Mouse (Mus musculus): ENCODE results near the gene Slc16a2.
"Not testable (repeated sequence)": the region's sequence is repeated elsewhere in the genome, so short reads cannot be mapped to it uniquely, and the experiment has no call there.

Slc16a2 gene

GRCm38 (mm10) chrX:103734041-103734625 is 87.7 kb downstream of the Slc16a2 start:
- no peak for DNase-seq (ENCODE audit: low read depth, low spot score)

DNA sequence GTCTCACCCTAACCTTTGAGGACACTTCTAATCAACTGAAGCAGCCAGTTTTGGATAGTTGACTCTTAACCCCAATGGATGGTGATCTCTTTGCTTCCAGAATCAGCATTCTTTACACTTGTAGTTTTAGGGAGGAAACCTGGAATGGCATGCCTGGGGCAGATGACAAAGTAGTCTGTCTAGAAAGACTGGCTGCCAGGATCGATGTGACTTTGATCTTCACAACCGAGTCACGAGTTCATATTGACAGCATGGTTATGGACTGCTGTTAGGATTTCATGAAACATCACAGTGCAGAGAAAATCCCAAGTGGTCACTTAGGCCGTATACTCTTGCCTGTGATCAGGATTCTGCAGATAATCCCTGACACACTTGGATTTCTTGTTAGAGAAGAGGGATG is 88.7 kb downstream of the Slc16a2 start:
- DNase-seq (ENCODE audit: low read depth, low spot score): no peak

- DNase-seq (ENCODE audit: low read depth, low spot score): no peak
These were observed 89.6 kb downstream of the Slc16a2 start for GRCm38 (mm10) chrX:103732033-103732703.

DNA sequence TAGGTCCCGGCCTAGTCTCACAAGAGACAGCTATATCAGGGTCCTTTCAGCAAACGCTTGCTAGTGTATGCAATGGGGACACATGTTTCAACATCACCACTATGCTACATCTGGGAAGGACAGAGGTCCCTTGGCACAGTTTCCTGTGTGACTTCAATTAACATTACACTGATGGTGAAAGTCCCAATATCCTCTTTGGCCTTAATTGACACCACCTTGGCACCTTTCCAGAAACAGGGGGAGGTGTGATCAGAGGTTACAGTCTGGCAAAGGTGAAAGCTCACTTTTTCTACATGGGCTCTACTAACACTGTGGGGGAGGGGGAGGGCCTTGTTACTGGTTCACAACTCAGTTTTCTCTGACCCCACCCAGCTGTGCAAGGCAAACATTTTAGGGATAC is 99.3 kb downstream of the Slc16a2 start:
- no peak for DNase-seq (ENCODE audit: low read depth, low spot score)

- DNase-seq (ENCODE audit: low read depth, low spot score): no peak
These were observed 102.1 kb downstream of the Slc16a2 start for GRCm38 (mm10) chrX:103719618-103720185.

- no peak for DNase-seq (ENCODE audit: low read depth, low spot score)
These were observed 108.9 kb downstream of the Slc16a2 start for GRCm38 (mm10) chrX:103712922-103713321.

GRCm38 (mm10) chrX:103709671-103710070 is 112.1 kb downstream of the Slc16a2 start:
- DNase-seq (ENCODE audit: low read depth, low spot score): no peak

- DNase-seq (ENCODE audit: low read depth, low spot score): no peak
These were observed 113.2 kb downstream of the Slc16a2 start for GRCm38 (mm10) chrX:103708592-103708991.

- no peak for DNase-seq (ENCODE audit: low read depth, low spot score)
These were observed 117.2 kb downstream of the Slc16a2 start for GRCm38 (mm10) chrX:103704611-103705010.

DNA sequence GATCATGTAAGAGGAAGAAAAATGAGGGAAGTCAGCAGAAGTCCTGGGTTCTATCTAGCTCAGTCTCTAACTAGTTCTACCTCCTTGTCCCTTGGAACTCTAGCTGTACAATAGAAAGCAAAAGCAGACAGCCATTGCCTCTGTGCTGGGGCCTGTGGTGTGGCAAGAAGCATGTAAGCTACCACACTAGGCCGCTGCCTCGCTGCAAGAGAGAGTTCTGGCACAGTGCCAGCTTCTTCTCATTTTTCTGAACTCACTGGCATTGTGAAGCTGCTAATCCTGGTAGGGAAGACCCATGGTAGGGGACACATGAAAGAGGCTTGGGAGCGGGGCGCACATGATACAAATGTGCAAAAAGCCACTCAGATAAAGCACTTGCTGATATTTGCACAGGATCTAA is 117.8 kb downstream of the Slc16a2 start:
- no peak for DNase-seq (ENCODE audit: low read depth, low spot score)

DNA sequence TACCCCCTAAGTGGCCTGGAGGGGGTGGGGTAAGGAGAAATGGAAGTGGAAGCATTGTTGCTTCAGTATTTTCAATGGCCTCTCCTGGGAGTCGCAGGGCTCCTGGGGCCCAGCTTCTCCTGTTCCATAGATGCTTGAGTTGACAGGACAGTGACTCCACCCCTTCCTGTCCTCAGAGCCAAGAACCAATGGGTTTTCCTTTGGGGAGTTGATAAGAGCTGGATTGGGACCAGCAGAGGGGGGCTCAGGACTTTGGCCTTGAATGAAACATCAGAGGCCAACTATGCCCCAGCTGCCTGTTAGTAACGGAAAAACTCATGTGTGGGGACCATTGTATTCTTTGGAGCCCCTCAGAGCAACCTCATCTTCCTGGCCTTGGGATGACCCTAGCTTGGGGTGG is 124.0 kb downstream of the Slc16a2 start:
- no peak for DNase-seq (ENCODE audit: low read depth, low spot score)

DNA sequence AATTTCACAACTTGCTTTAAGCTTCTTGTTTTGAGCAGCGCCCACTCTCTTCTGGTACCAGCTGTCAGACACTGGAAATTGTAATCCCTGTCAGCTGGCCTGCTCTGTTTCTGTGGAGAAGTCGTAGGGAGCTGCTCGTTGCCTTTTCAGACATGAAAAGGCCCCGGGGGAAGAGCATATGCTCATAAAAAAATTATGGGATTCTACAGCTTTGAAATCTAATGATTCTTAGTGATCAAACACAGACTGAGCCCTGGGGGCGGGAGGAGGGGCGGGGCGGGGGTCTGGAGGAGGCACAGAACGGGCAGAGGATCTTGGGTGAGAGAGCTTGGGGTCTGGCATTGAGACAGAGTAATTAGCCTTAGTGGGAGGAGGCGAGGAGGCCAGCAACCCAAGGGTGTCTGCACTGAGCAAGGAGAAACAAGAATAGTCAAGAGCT is 125.7 kb downstream of the Slc16a2 start:
- DNase-seq (ENCODE audit: low read depth, low spot score): peak; percentile 7

DNA sequence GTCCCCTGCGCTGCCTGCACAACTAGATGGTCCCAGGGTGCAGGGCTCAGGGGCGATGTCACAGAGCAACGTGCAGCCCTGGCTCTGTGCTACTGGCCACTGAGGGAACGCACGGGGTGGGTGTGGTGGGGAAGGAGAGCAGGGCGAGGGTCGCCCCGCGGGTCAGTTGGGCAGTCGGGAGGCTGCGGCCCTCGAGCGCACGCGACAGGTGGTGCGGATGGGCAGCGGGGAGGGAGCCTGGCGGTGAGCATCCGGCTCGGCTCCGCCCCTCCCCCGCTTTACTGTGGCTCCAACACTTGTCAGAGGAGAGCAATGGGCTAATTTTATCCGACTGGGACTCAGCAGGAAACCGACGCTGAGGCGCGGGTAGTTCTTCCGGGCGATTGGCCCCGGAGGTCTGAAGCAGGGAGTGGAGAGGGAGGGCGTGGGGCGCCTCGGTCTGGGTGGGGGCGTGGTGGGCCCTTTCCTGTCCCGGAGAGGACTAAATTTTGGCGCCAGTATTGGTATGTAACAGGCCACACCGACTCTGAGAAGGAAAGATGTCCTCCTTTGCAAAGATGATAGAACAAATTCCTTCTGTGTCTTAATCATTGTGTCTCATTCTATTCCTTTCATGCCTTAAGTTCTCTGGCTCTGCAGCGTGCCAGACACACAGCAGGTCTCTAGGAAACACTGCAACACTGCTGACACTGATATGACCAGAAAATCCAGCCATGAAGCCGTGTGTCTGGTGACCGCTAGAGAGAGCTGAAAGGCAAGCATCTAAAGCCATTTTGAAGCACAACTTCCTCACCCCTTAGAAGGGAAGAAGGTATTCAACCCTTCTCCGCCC is 126.4 kb downstream of the Slc16a2 start:
- DNase-seq (ENCODE audit: low read depth, low spot score): peak; percentile 27

DNA sequence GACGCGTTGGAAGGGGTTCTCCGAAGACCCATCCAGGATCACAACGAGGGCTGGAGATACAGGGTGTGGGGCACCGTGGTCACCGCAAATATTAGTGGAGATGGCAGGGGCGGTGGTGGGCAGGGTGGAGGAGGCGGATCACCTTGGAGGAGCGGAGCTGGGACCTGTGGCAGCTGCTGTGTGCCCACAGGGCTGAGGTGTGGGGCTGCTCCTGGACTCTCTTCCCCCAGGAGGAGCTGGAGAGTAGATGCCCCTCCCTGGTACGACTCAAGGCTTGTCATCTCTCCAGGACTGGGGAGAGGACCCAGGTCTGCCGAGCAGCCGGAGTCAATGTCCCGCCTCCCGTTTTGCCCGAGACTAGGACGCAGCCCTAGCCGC is 127.0 kb downstream of the Slc16a2 start:
- DNase-seq (ENCODE audit: low read depth, low spot score): no peak

- DNase-seq (ENCODE audit: low read depth, low spot score): no peak
These were observed 127.4 kb downstream of the Slc16a2 start for GRCm38 (mm10) chrX:103694381-103694780.

DNA sequence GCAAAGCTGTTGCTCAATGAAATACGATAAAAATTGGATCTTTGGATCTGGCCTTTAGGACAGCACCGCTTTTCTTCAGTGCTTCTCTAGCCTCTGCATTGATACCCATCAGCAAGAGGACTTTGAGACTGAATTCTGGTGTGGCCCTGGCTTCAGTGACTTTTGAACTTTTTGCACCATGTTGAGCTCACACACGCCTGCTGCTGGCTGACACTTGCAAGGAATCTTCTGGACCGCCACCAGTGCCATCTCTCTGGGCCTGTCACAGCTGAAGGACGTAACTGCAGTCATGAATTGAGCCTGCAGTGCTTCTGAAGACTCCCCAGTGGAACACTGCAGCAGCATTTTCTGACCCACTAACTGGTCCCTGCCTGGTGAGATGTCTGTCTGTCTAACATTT is 128.9 kb downstream of the Slc16a2 start:
- no peak for DNase-seq (ENCODE audit: low read depth, low spot score)

GRCm38 (mm10) chrX:103688551-103688950 is 133.2 kb downstream of the Slc16a2 start:
- no peak for DNase-seq (ENCODE audit: low read depth, low spot score)

- peak; percentile 5 for DNase-seq (ENCODE audit: low read depth, low spot score)
These were observed 147.1 kb downstream of the Slc16a2 start for GRCm38 (mm10) chrX:103674674-103675073.

GRCm38 (mm10) chrX:103673761-103674160 is 148.0 kb downstream of the Slc16a2 start:
- DNase-seq (ENCODE audit: low read depth, low spot score): no peak

DNA sequence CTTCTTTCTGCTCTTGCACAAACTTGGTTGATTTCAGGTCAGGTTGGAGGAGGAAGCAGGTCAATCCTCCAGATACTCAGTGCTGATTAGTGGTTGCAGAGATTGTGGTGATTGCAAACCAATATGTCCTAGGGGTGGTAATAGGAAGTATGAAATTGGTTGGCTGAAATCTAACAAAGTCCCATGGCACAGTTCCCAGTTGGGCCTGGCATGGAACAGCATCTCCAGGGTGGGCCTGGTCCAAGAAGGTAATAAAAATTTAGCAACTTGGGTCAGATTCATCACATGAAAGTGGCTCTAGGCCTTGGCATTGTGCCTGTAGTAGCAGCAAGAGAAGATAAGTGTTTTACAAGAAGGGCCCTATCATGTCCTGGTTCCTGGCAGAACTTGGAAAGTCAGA is 151.5 kb downstream of the Slc16a2 start:
- DNase-seq (ENCODE audit: low read depth, low spot score): no peak

DNA sequence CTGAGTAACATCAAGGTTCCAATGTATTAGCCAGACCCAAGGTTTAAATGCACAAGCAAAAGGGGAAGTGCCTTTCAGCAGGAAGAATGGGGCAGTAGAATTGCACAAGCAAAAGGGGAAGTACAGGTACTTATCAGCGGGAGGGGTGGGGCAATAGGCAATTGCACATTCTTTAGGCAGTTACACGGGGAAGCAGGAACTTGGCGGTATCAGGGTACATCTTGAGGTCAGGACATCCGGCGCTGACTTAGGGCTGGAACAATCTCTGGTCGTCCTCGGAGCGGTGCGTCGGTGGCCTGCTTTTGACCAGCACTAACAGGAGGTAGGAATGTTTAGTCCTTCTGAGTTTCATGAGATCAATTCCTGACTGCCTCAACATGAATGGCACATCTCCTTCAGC is 157.3 kb downstream of the Slc16a2 start:
- not testable (repeated sequence) for DNase-seq (ENCODE audit: low read depth, low spot score)

DNA sequence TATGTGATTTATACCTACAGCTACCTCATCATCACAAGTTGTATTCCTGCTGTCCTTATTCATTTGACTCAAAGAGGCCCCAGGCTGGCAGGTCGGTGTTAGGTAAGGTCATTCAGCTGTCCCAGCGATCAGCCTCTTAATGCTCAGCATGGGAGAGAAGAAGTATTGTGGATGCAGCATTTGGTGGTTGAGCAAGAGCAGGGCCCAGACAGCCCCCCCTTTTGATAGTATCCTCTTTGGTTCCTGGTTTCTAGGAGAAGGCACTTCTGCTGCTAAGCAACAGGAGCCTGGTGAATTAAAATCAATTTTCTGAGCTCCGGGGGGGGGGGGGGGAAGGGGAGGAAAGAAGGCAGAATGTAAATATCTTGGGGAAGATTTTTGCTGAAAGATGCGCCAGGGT is 162.8 kb downstream of the Slc16a2 start:
- no peak for DNase-seq (ENCODE audit: low read depth, low spot score)

Measured in embryo, embryonic 11.5 days (tissue).